Mouse (Mus musculus) forebrain, embryonic 14.5 days (tissue): ENCODE measurements around the gene Gm10972. TPM values are rescaled to one million over a fixed set of nuclear protein-coding genes. Genes with fewer than 3 reads are reported as not detected.
"Not testable (repeated sequence)": the region's sequence is repeated elsewhere in the genome, so short reads cannot be mapped to it uniquely, and the experiment has no call there.

Source experiments
- ATAC-seq: fragments of 200-750 bp; cut with Nextera tagmentation; 2 replicates; pipeline ENCODE4 v1.8.0; 2017; ENCODE audit warnings: mild to moderate bottlenecking, moderate library complexity
- DNase-seq: peaks from one replicate; pipeline ENCODE4 v3.0.0-alpha.2; 2015; ENCODE audit warnings: low spot score
- H3K27ac ChIP-seq: fragments of 300-500 bp; sonication (generic); 2 replicates; pipeline ENCODE4 v1.5.1; 2014; ENCODE audit warnings: low read depth, mild to moderate bottlenecking, control low read depth, low read length, moderate library complexity
- H3K27me3 ChIP-seq: fragments of 300-500 bp; sonication (generic); replicated peaks from 2 replicates; pipeline ENCODE4 v1.6.1; 2014; ENCODE audit warnings: low read length, control low read depth, mixed read lengths; ENCODE audit not compliant: control insufficient read depth, insufficient read depth
- H3K36me3 ChIP-seq: fragments of 300-500 bp; sonication (generic); 2 replicates; pipeline ENCODE4 v1.6.1; 2014; ENCODE audit warnings: low read length, control low read depth; ENCODE audit not compliant: control insufficient read depth, insufficient read depth
- H3K4me1 ChIP-seq: fragments of 300-500 bp; sonication (generic); 2 replicates; pipeline ENCODE4 v1.6.1; 2014; ENCODE audit warnings: antibody characterized with exemption, low read length, control low read depth; ENCODE audit not compliant: control insufficient read depth, insufficient read depth
- H3K4me2 ChIP-seq: fragments of 300-500 bp; sonication (generic); 2 replicates; pipeline ENCODE4 v1.6.1; 2014; ENCODE audit warnings: mild to moderate bottlenecking, control low read depth, low read length
- H3K4me3 ChIP-seq: fragments of 300-500 bp; sonication (generic); 2 replicates; pipeline ENCODE4 v1.5.1; 2014; ENCODE audit warnings: low read depth, low read length, control low read depth
- H3K9ac ChIP-seq: fragments of 300-500 bp; sonication (generic); 2 replicates; pipeline ENCODE4 v1.6.1; 2014; ENCODE audit warnings: mild to moderate bottlenecking, low read length, control low read depth, moderate library complexity
- H3K9me3 ChIP-seq: fragments of 300-500 bp; sonication (generic); replicated peaks from 2 replicates; pipeline ENCODE4 v1.6.1; 2016; ENCODE audit warnings: low read length, control low read depth, mixed read lengths; ENCODE audit not compliant: control insufficient read depth
- WGBS: fragments of 180-500 bp; shearing (Covaris S2); extraction: QIAGEN DNeasy Blood & Tissue Kit; methylation state at CpG from one replicate; pipeline ENCODE4 v1.1.7; 2014; 5-methylcytosine and 5-hydroxymethylcytosine counted together
- polyA plus RNA-seq: library from polyadenylated mRNA; unstranded; fragments of >200 nt; fragmentation: Nextera tagmentation; extraction: Ambion mirVana; gene quantifications from 2 replicates; pipeline ENCODE4 v1.2.1, GENCODE M21; 2014

Gm10972 gene
- polyA plus RNA-seq, 1 experiment from 2014 or later, result not detected

- not testable (repeated sequence) for DNase-seq, H3K9ac ChIP-seq, H3K27ac ChIP-seq, H3K36me3 ChIP-seq, H3K4me3 ChIP-seq, H3K27me3 ChIP-seq, H3K4me2 ChIP-seq, H3K4me1 ChIP-seq, ATAC-seq, H3K9me3 ChIP-seq
- WGBS, result 66% methylated on average over 1 of the region's 1 CpGs
Measured at GRCm38 (mm10) chr3:94653967-94654366, 11.1 kb downstream of the Gm10972 start.

- peak overlapping the region; percentile 27 for H3K4me3 ChIP-seq
- peak overlapping the region; percentile 50 for H3K4me2 ChIP-seq
- ATAC-seq, H3K27me3 ChIP-seq, H3K4me1 ChIP-seq, H3K27ac ChIP-seq, H3K36me3 ChIP-seq, DNase-seq, H3K9me3 ChIP-seq: not testable (repeated sequence)
- peak overlapping the region; percentile 41; the same call in 1 of the 2 replicates for H3K9ac ChIP-seq
- WGBS, result 4% methylated on average over 22 of the region's 47 CpGs
Measured at GRCm38 (mm10) chr3:94657852-94658739, 15.2 kb downstream of the Gm10972 start.

- DNase-seq, H3K27me3 ChIP-seq, H3K9me3 ChIP-seq, H3K27ac ChIP-seq, H3K4me1 ChIP-seq, H3K36me3 ChIP-seq: not testable (repeated sequence)
- Histone ChIP-seq H3K4me2 (peak within 1 kb of the TSS; percentile 50), H3K4me3 (peak within 1 kb of the TSS; percentile 27), H3K9ac (peak within 1 kb of the TSS; percentile 41; the same call in 1 of the 2 replicates)
- WGBS, result under 1% methylated on average over 17 of the region's 33 CpGs
- peak; percentile 94 for ATAC-seq
Measured at GRCm38 (mm10) chr3:94658740-94659095, 15.8 kb downstream of the Gm10972 start, which contains the start of gene Tuft1. Tuft1 (minus strand) TSS chr3:94658872.

GRCm38 (mm10) chr3:94659142-94659748 lies 16.3 kb downstream of the Gm10972 start:
- not testable (repeated sequence) for H3K9ac ChIP-seq, H3K27ac ChIP-seq, H3K4me1 ChIP-seq, H3K27me3 ChIP-seq, H3K9me3 ChIP-seq, DNase-seq, H3K36me3 ChIP-seq, H3K4me3 ChIP-seq
- WGBS, result 34% methylated on average over 7 of the region's 10 CpGs
- peak; percentile 62 for ATAC-seq
- H3K4me2 ChIP-seq, result peak overlapping the region; percentile 40

GRCm38 (mm10) chr3:94660841-94661240 lies 17.9 kb downstream of the Gm10972 start:
- not testable (repeated sequence) for H3K27me3 ChIP-seq, DNase-seq, H3K4me2 ChIP-seq, H3K4me1 ChIP-seq, H3K27ac ChIP-seq, H3K9me3 ChIP-seq, H3K9ac ChIP-seq, H3K36me3 ChIP-seq, ATAC-seq, H3K4me3 ChIP-seq
- WGBS, result 81% methylated on average over 2 of the region's 2 CpGs

- not testable (repeated sequence) for H3K9ac ChIP-seq, H3K27ac ChIP-seq, H3K27me3 ChIP-seq, H3K36me3 ChIP-seq, DNase-seq, H3K9me3 ChIP-seq, H3K4me2 ChIP-seq, ATAC-seq, H3K4me1 ChIP-seq, H3K4me3 ChIP-seq
- WGBS, result 94% methylated on average over 3 of the region's 5 CpGs
Measured at GRCm38 (mm10) chr3:94665060-94665802, 22.3 kb downstream of the Gm10972 start.

- 33% methylated on average over 7 of the region's 7 CpGs for WGBS
- not testable (repeated sequence) for H3K4me2 ChIP-seq, H3K9me3 ChIP-seq, H3K9ac ChIP-seq, H3K36me3 ChIP-seq, H3K4me3 ChIP-seq, H3K27ac ChIP-seq, DNase-seq, H3K27me3 ChIP-seq, H3K4me1 ChIP-seq, ATAC-seq
Measured at GRCm38 (mm10) chr3:94665896-94666295, 23.0 kb downstream of the Gm10972 start.

GRCm38 (mm10) chr3:94675101-94675500 lies 32.2 kb downstream of the Gm10972 start:
- H3K4me3 ChIP-seq, H3K36me3 ChIP-seq, ATAC-seq, H3K4me1 ChIP-seq, H3K9me3 ChIP-seq, H3K4me2 ChIP-seq, H3K9ac ChIP-seq, DNase-seq, H3K27ac ChIP-seq, H3K27me3 ChIP-seq: not testable (repeated sequence)
- WGBS, result 83% methylated on average over 9 of the region's 9 CpGs
